Mouse (Mus musculus) inflammation-experienced regulatory T-cells, adult 16 weeks (primary cell): ENCODE data around the gene Insyn1. TPM values are rescaled to one million over a fixed set of nuclear protein-coding genes. Genes with fewer than 3 reads are reported as not detected.

Source experiments
- polyA plus RNA-seq: library from polyadenylated mRNA; unstranded; fragments of 100-300 nt; shearing (Covaris generic); gene quantifications from one replicate; pipeline ENCODE4 v1.2.1, GENCODE M21; 2017

Gene Insyn1
- polyA plus RNA-seq, result not detected

DNA sequence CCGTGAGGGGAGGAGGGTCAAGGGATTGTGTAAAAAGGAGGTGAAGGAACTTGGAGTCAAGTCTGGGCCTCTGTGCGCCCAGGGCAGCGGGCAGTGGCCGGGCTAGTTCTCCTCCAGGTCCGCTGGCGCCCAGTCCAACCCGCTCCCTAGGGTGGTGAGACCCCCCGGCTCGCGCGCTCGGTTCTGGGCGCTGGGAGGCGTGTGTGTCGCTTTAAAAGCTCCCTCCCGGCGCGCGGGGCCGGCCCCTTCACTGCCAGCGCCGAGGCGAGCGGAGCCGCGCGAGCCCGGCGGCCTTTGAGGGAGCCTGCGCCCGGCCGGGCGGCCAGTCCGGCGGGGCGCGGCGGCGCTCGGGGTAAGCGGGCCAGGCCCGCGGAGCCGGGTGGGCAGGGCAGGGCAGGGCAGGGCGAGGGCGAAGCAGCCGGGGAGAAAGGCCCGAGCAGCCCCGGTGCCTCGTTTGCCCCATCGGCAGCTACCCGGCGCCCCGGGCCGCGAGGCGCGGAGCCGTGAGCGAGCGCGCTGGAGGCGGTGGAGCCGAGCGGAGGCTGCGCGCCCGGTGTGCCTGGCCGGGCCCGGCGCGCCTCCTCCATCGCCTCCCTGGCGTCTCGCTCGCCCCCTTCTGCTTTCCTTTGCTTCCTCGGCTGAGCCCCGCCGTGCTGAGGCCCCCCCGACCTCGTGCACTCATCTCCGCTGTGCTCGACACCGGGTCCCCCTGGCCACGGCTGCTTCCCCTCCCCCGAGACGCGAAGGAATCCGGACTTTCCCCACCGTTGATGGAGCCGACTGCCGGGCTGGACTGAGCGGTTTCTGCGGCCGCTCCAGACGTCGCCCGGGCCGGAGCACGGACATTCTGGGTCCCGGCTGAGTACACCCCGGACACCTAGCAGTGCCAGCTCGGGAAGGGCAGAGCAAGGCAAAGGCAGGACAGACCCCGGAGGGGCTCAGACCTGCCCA lies at the start of gene Insyn1:
TSS of gene Insyn1 (plus strand) at position 753 of the 951 bp plus-strand sequence.

Other genes with a start within 250 kb of the Insyn1 start
- gene Pml, start 238.8 kb upstream of the Insyn1 start, polyA plus RNA-seq, result 78.3 TPM
- 35.5 TPM for gene Stoml1, start 235.4 kb upstream of the Insyn1 start, polyA plus RNA-seq
- not detected for gene Loxl1, start 175.4 kb upstream of the Insyn1 start, polyA plus RNA-seq
- gene Tbc1d21, start 118.1 kb upstream of the Insyn1 start, polyA plus RNA-seq, result not detected
- gene Cd276, start 66.8 kb downstream of the Insyn1 start, polyA plus RNA-seq, result not detected
- 73.3 TPM for gene Nptn, start 93.6 kb downstream of the Insyn1 start, polyA plus RNA-seq